Mouse (Mus musculus) brain, embryonic 14.5 days (tissue): ENCODE data around the gene Adgrl3.

Experiments used
- CTCF ChIP-seq: fragments of 200-500 bp; IDR thresholded peaks from 2 replicates; pipeline ENCODE4 v1.5.1; 2012; ENCODE audit warnings: inconsistent platforms, mild to moderate bottlenecking, moderate library complexity, borderline replicate concordance; ENCODE audit not compliant: insufficient read depth, insufficient read length; ENCODE audit errors: extremely low read depth
- POLR2A ChIP-seq: fragments of 200-500 bp; IDR thresholded peaks from 2 replicates; pipeline ENCODE4 v1.6.1; 2012; ENCODE audit warnings: mild to moderate bottlenecking, inconsistent platforms, borderline replicate concordance; ENCODE audit not compliant: poor library complexity, insufficient read depth, insufficient read length, severe bottlenecking; ENCODE audit errors: extremely low read depth

- TF ChIP-seq CTCF (no peak), POLR2A (no peak)
These were observed 571.5 kb downstream of the Adgrl3 start for GRCm38 (mm10) chr5:81591481-81591880.
